In genomic region chr12:108221206-108221605, GRCm38 (mm10) we compare ENCODE assay signal across 7 mouse cellular contexts. TPM values are rescaled to one million over a fixed set of nuclear protein-coding genes. Genes with fewer than 3 reads are reported as not detected.
DNase-seq lines count a peak whose midpoint lies in the region; ATAC-seq lines count a peak whose summit lies in the region.

No protein-coding gene starts in this region.

- no peak overlapping the region for H3K27ac ChIP-seq in midbrain, embryonic 16.5 days (ENCODE audit: low read length)

- peaks cover 54% of the 10 kb centered on the region for H3K4me1 ChIP-seq in midbrain, embryonic 16.5 days (ENCODE audit: control insufficient read depth, insufficient read depth, low read length)

- intact Hi-C loops in left cerebral cortex, postnatal 4 days (cut with DNase I), result no loop called here

- WGBS in midbrain, embryonic 16.5 days, result 56% methylated on average over 10 of the region's 10 CpGs

- no peak overlapping the region for H3K4me2 ChIP-seq in midbrain, embryonic 16.5 days (ENCODE audit: low read length)

- 0 out of 2 replicates have a peak, but pooled peaks have one; percentile 33 for ATAC-seq in common myeloid progenitor, adult 5-6 weeks (replicated peaks; ENCODE audit: low read depth, poor library complexity, severe bottlenecking)
- ATAC-seq in granulocyte monocyte progenitor cell, adult 5-6 weeks (replicated peaks; ENCODE audit: poor library complexity, severe bottlenecking), result peak; percentile 40; the same call in 1 of the 2 replicates
- ATAC-seq in midbrain, embryonic 16.5 days, result peak; percentile 23; the same call in 1 of the 2 replicates
- no peak for ATAC-seq in activated CD4-positive, CD25-positive, alpha-beta regulatory T cell, adult 4 months

- H3K36me3 ChIP-seq in midbrain, embryonic 16.5 days (ENCODE audit: control insufficient read depth, insufficient read depth, low read length), result no peaks in the 10 kb centered on the region

- DNase-seq in left cerebral cortex, postnatal 4 days, result peak; percentile 92
- DNase-seq in left cerebral cortex, adult 8-10 months (ENCODE audit: low spot score in 2 of 2), result no peak
- DNase-seq in thymus, postnatal 14 days, result no peak

- no peak overlapping the region for H3K4me3 ChIP-seq in midbrain, embryonic 16.5 days (ENCODE audit: low read depth, low read length)

- no peaks in the 10 kb centered on the region for H3K27me3 ChIP-seq in midbrain, embryonic 16.5 days (ENCODE audit: control insufficient read depth, insufficient read depth, low read depth, low read length)

- H3K9ac ChIP-seq in midbrain, embryonic 16.5 days (ENCODE audit: low read depth, low read length), result 0 out of 2 replicates have a peak overlapping the region, but pooled peaks have one; percentile 20

- H3K9me3 ChIP-seq in midbrain, embryonic 16.5 days (replicated peaks; ENCODE audit: control insufficient read depth, low read length, poor library complexity, severe bottlenecking), result no peaks in the 10 kb centered on the region

RNA-seq across cellular contexts. Expression of gene Ccnk, which starts 41.8 kb away (rescaled TPM):
- total RNA-seq in left cerebral cortex, postnatal 4 days (2021), result 10 to 100 TPM; 39.0 to 40.2 TPM
- total RNA-seq in left cerebral cortex, adult 8-10 months (2022), result 10 to 100 TPM; 25.9 to 30.3 (median 28.2) TPM
- total RNA-seq in common myeloid progenitor, adult 5-6 weeks (2017), result 14.6 and 21.0 TPM in 2 replicates
- 62.2 and 74.2 TPM in 2 replicates for total RNA-seq in granulocyte monocyte progenitor cell, adult 5-6 weeks (2014; fragmentation: Nextera tagmentation)
- 7.4 and 15.4 TPM in 2 replicates for total RNA-seq in granulocyte monocyte progenitor cell, adult 5-6 weeks (2017)
- 2.2 and 2.4 TPM in 2 replicates for polyA plus RNA-seq in midbrain, embryonic 16.5 days (2015; fragmentation: Nextera tagmentation; extraction: Ambion mirVana)
- polyA plus RNA-seq in activated CD4-positive, CD25-positive, alpha-beta regulatory T cell, adult 4 months (2017; shearing (Covaris generic)), result 1 to 10 TPM; 4.7 to 6.6 TPM

RNA-seq across cellular contexts. Expression of gene Setd3, which starts 42.1 kb away (rescaled TPM):
- total RNA-seq in left cerebral cortex, postnatal 4 days (2021), result 100 to 1,000 TPM; 122 to 123 TPM
- total RNA-seq in left cerebral cortex, adult 8-10 months (2022), result 100 to 1,000 TPM; 184 to 213 (median 200) TPM
- total RNA-seq in common myeloid progenitor, adult 5-6 weeks (2017), result 81.5 and 84.3 TPM in 2 replicates
- 52.4 and 54.4 TPM in 2 replicates for total RNA-seq in granulocyte monocyte progenitor cell, adult 5-6 weeks (2014; fragmentation: Nextera tagmentation)
- 72.8 and 78.1 TPM in 2 replicates for total RNA-seq in granulocyte monocyte progenitor cell, adult 5-6 weeks (2017)
- polyA plus RNA-seq in midbrain, embryonic 16.5 days (2015; fragmentation: Nextera tagmentation; extraction: Ambion mirVana), result 95.5 and 97.2 TPM in 2 replicates
- polyA plus RNA-seq in activated CD4-positive, CD25-positive, alpha-beta regulatory T cell, adult 4 months (2017; shearing (Covaris generic)), result 10 to 100 TPM; 28.1 to 29.3 TPM

RNA-seq across cellular contexts. Expression of gene Ccdc85c, which starts 54.0 kb away (rescaled TPM):
- total RNA-seq in left cerebral cortex, postnatal 4 days (2021), result 10 to 100 TPM; 60.2 to 64.1 TPM
- total RNA-seq in left cerebral cortex, adult 8-10 months (2022), result 10 to 100 TPM; 71.7 to 85.8 (median 80.1) TPM
- 0.82 and 2.4 TPM in 2 replicates for total RNA-seq in common myeloid progenitor, adult 5-6 weeks (2017)
- 0.95 and 1.7 TPM in 2 replicates for total RNA-seq in granulocyte monocyte progenitor cell, adult 5-6 weeks (2014; fragmentation: Nextera tagmentation)
- total RNA-seq in granulocyte monocyte progenitor cell, adult 5-6 weeks (2017), result 0.90 and 2.4 TPM in 2 replicates
- polyA plus RNA-seq in midbrain, embryonic 16.5 days (2015; fragmentation: Nextera tagmentation; extraction: Ambion mirVana), result 13.2 and 13.5 TPM in 2 replicates
- under 1 TPM; 0.25 to 0.42 TPM for polyA plus RNA-seq in activated CD4-positive, CD25-positive, alpha-beta regulatory T cell, adult 4 months (2017; shearing (Covaris generic))

Comparison
In these comparisons a context has a peak if more than half of its experiments do, and no peak if none do; other contexts are left out.
1. RNA of gene Ccdc85c, which starts 54.0 kb away (total RNA-seq): 71.7 to 85.8 TPM in left cerebral cortex, adult 8-10 months and 60.2 to 64.1 TPM in left cerebral cortex, postnatal 4 days; 0.82 to 2.4 TPM in common myeloid progenitor, adult 5-6 weeks and 0.90 to 2.4 TPM in granulocyte monocyte progenitor cell, adult 5-6 weeks; every median in the first group is over 10 times any median in the second.